Mouse (Mus musculus) hindbrain, postnatal 0 days (tissue): ENCODE data around the gene Thoc2. TPM values are rescaled to one million over a fixed set of nuclear protein-coding genes. Genes with fewer than 3 reads are reported as not detected.
A peak's percentile ranks its signal among the peaks of the same experiment; 100 is the strongest.
"Not testable (repeated sequence)": the region's sequence is repeated elsewhere in the genome, so short reads cannot be mapped to it uniquely, and the experiment has no call there.

Experiments used
- ATAC-seq: fragments of 200-750 bp; cut with Nextera tagmentation; 2 replicates; pipeline ENCODE4 v1.8.0; 2017; ENCODE audit warnings: mild to moderate bottlenecking, moderate TSS enrichment, moderate library complexity
- DNase-seq: peaks from one replicate; pipeline ENCODE4 v3.0.0-alpha.2; 2015; ENCODE audit warnings: low spot score
- H3K27ac ChIP-seq: fragments of 300-500 bp; sonication (generic); 2 replicates; pipeline ENCODE4 v1.5.1; 2014; ENCODE audit warnings: mild to moderate bottlenecking
- H3K27me3 ChIP-seq: fragments of 300-500 bp; sonication (generic); 2 replicates; pipeline ENCODE4 v1.6.1; 2014; ENCODE audit warnings: low read length, mixed read lengths; ENCODE audit not compliant: insufficient read depth
- H3K36me3 ChIP-seq: fragments of 300-500 bp; sonication (generic); 2 replicates; pipeline ENCODE4 v1.6.1; 2014; ENCODE audit warnings: low read length, mixed read lengths; ENCODE audit not compliant: insufficient read depth
- H3K4me1 ChIP-seq: fragments of 300-500 bp; sonication (generic); 2 replicates; pipeline ENCODE4 v1.6.1; 2014; ENCODE audit warnings: antibody characterized with exemption, low read length, mixed read lengths; ENCODE audit not compliant: insufficient read depth
- H3K4me2 ChIP-seq: fragments of 300-500 bp; sonication (generic); 2 replicates; pipeline ENCODE4 v1.6.1; 2014; ENCODE audit warnings: low read depth, mild to moderate bottlenecking, low read length, moderate library complexity, mixed read lengths
- H3K4me3 ChIP-seq: fragments of 300-500 bp; sonication (generic); 2 replicates; pipeline ENCODE4 v1.5.1; 2014; ENCODE audit warnings: low read length
- H3K9ac ChIP-seq: fragments of 300-500 bp; sonication (generic); replicated peaks from 2 replicates; pipeline ENCODE4 v1.6.1; 2014; ENCODE audit warnings: mild to moderate bottlenecking, low read length, moderate library complexity, mixed read lengths
- H3K9me3 ChIP-seq: fragments of 300-500 bp; sonication (generic); 2 replicates; pipeline ENCODE4 v1.6.1; 2016; ENCODE audit warnings: low read length, mixed read lengths
- CTCF ChIP-seq: IDR thresholded peaks from 2 replicates; pipeline ENCODE4 v1.5.1; 2016; ENCODE audit warnings: antibody characterized with exemption, control low read depth, low read depth
- WGBS: fragments of 180-500 bp; shearing (Covaris S2); extraction: QIAGEN DNeasy Blood & Tissue Kit; methylation state at CpG from one replicate; pipeline ENCODE4 v1.1.7; 2014; 5-methylcytosine and 5-hydroxymethylcytosine counted together
- polyA plus RNA-seq: library from polyadenylated mRNA; unstranded; fragments of >200 nt; fragmentation: Nextera tagmentation; extraction: Ambion mirVana; gene quantifications from 2 replicates; pipeline ENCODE4 v1.2.1, GENCODE M21; 2015
- total RNA-seq: library from RNA; depleted of rRNA; stranded (reverse); fragments of >200 nt; gene quantifications from 2 replicates; pipeline ENCODE4 v1.2.3, GENCODE M21; 2014; rRNA removed

Thoc2 gene
- 28.3 and 34.8 TPM in 2 replicates for total RNA-seq
- 60.4 and 63.5 TPM in 2 replicates for polyA plus RNA-seq

DNA sequence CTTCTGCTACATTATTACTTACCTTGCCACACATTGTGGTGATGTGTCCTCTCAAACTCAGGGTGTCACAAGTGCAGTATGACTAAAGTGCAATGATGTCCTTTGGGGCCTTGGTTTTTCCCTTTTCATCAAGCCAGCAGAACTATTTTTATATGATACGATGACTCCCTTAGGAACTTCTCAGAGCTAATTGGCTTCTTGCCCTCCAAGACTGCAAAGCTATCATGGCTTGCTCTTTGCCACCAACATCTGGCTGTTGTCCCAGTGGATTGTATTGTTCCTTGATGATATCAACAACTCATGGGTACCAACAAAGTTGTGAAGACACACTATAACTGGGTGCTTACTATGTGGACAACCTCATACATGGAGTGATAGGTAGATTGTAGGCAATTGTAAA lies at the start of gene Thoc2:
Gene Thoc2 (minus strand): TSS at position 101 of the 400 bp plus-strand sequence.
- Histone ChIP-seq H3K27ac (no peak within 1 kb of the TSS), H3K9ac (no peak within 1 kb of the TSS), H3K4me1 (no peaks in the 10 kb centered on the region), H3K36me3 (no peaks in the 10 kb centered on the region), H3K9me3 (no peaks in the 10 kb centered on the region), H3K4me2 (no peak within 1 kb of the TSS), H3K27me3 (no peaks in the 10 kb centered on the region), H3K4me3 (no peak within 1 kb of the TSS)
- ATAC-seq = no peak
- no peak for DNase-seq
- WGBS = 90% methylated on average over 1 of the region's 1 CpGs
- TF ChIP-seq CTCF = no peak

- Histone ChIP-seq H3K9ac (no peak overlapping the region), H3K4me2 (no peak overlapping the region), H3K9me3 (no peaks in the 10 kb centered on the region), H3K27ac (no peak overlapping the region), H3K27me3 (no peaks in the 10 kb centered on the region), H3K4me1 (no peaks in the 10 kb centered on the region), H3K4me3 (no peak overlapping the region), H3K36me3 (no peaks in the 10 kb centered on the region)
- no peak for TF ChIP-seq CTCF
- no peak for ATAC-seq
- WGBS = 97% methylated on average over 2 of the region's 2 CpGs
- DNase-seq = no peak
Measured at GRCm38 (mm10) chrX:41970096-41970495, 49.6 kb upstream of the Thoc2 start.

- no peak overlapping the region for H3K4me2 ChIP-seq
- H3K27me3 ChIP-seq = no peaks in the 10 kb centered on the region
- H3K9ac ChIP-seq = no peak overlapping the region
- no peak for DNase-seq
- H3K27ac ChIP-seq = no peak overlapping the region
- no peak overlapping the region for H3K4me3 ChIP-seq
- no peaks in the 10 kb centered on the region for H3K4me1 ChIP-seq
- TF ChIP-seq CTCF = no peak
- no peak for ATAC-seq
- no peaks in the 10 kb centered on the region for H3K36me3 ChIP-seq
- WGBS = 94% methylated on average over 4 of the region's 4 CpGs
- no peaks in the 10 kb centered on the region for H3K9me3 ChIP-seq
Measured at GRCm38 (mm10) chrX:41969341-41969740, 48.9 kb upstream of the Thoc2 start.

GRCm38 (mm10) chrX:41957161-41957560 lies 36.7 kb upstream of the Thoc2 start:
- 64% methylated on average over 4 of the region's 4 CpGs for WGBS
- Histone ChIP-seq H3K27me3 (no peaks in the 10 kb centered on the region), H3K9me3 (no peaks in the 10 kb centered on the region), H3K36me3 (no peaks in the 10 kb centered on the region), H3K4me2 (no peak overlapping the region), H3K4me1 (no peaks in the 10 kb centered on the region), H3K4me3 (no peak overlapping the region), H3K27ac (no peak overlapping the region), H3K9ac (no peak overlapping the region)
- no peak for DNase-seq
- ATAC-seq = no peak
- 0 out of 2 replicates have a peak, but pooled peaks have one; percentile 25 for TF ChIP-seq CTCF

GRCm38 (mm10) chrX:41941840-41942239 lies 21.4 kb upstream of the Thoc2 start:
- Histone ChIP-seq H3K36me3 (no peaks in the 10 kb centered on the region), H3K9ac (no peak overlapping the region), H3K27ac (no peak overlapping the region), H3K4me3 (no peak overlapping the region), H3K27me3 (no peaks in the 10 kb centered on the region), H3K4me1 (no peaks in the 10 kb centered on the region), H3K9me3 (no peaks in the 10 kb centered on the region), H3K4me2 (no peak overlapping the region)
- ATAC-seq = no peak
- DNase-seq = no peak
- WGBS = 89% methylated on average over 5 of the region's 5 CpGs
- no peak for TF ChIP-seq CTCF

GRCm38 (mm10) chrX:41931821-41932220 lies 11.3 kb upstream of the Thoc2 start:
- H3K4me3 ChIP-seq, H3K36me3 ChIP-seq, H3K9ac ChIP-seq, H3K27ac ChIP-seq, H3K4me1 ChIP-seq, H3K4me2 ChIP-seq, DNase-seq, ATAC-seq, H3K27me3 ChIP-seq, H3K9me3 ChIP-seq: not testable (repeated sequence)
- WGBS = 62% methylated on average over 6 of the region's 6 CpGs

- Histone ChIP-seq H3K4me1 (no peaks in the 10 kb centered on the region), H3K4me3 (no peak overlapping the region), H3K27ac (no peak overlapping the region), H3K9ac (no peak overlapping the region), H3K27me3 (no peaks in the 10 kb centered on the region), H3K9me3 (no peaks in the 10 kb centered on the region), H3K36me3 (no peaks in the 10 kb centered on the region), H3K4me2 (no peak overlapping the region)
- TF ChIP-seq CTCF = no peak
- WGBS = 82% methylated on average over 5 of the region's 5 CpGs
- no peak for ATAC-seq
- DNase-seq = no peak
Measured at GRCm38 (mm10) chrX:41924708-41925107, 4.2 kb upstream of the Thoc2 start.
